ENCODE assay signal across 17 mouse cellular contexts in the genomic region with DNA sequence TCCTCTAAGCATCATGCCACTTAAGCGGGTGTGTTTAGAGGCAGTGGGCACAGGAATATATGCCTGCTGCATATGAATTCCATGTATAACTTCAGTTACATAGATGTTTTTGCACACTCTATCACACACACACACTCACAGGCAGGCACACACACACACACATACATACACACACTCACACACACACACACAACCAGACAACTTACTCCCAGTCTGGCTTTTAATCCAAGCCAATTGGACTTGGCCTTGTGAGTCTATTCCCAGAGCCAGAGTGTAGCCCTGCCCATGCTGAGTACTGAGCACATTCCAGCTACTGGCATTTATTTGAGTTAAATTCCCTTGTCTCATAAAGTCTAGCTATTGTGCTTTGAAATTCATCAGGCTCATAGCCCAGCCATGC.
DNase-seq lines count a peak whose midpoint lies in the region; ATAC-seq and TF ChIP-seq lines count a peak whose summit lies in the region.
"Had no signal": no experiment of that assay in that cellular context is flagged by ENCODE, and none has a peak within 500 bp of the region (broad histone marks: within the 10 kb centered on the region; RNA-seq: fewer than 3 reads in every experiment).

No protein-coding gene starts in this region.

- H3K27ac ChIP-seq in neural tube, embryonic 11.5 days (ENCODE audit: low read depth, low read length): no peak overlapping the region
- H3K27ac ChIP-seq in hindbrain, postnatal 0 days: peak overlapping the region; percentile 4; the same call in 1 of the 2 replicates
- peak overlapping the region; percentile 68 for H3K27ac ChIP-seq in neural tube, embryonic 15.5 days (replicated peaks)
- no peak overlapping the region for H3K27ac ChIP-seq in heart, embryonic 10.5 days

- no peak overlapping the region for H3K4me3 ChIP-seq in neural tube, embryonic 11.5 days (ENCODE audit: low read depth, low read length)
- H3K4me3 ChIP-seq in hindbrain, postnatal 0 days (ENCODE audit: low read length): no peak overlapping the region
- no peak overlapping the region for H3K4me3 ChIP-seq in neural tube, embryonic 15.5 days (replicated peaks)
- no peak overlapping the region for H3K4me3 ChIP-seq in heart, embryonic 10.5 days

- H3K4me1 ChIP-seq in neural tube, embryonic 11.5 days (ENCODE audit: control insufficient read depth, insufficient read depth, low read length): peaks cover 8% of the 10 kb centered on the region; the same call in 1 of the 2 replicates
- peaks cover 12% of the 10 kb centered on the region for H3K4me1 ChIP-seq in hindbrain, postnatal 0 days (ENCODE audit: insufficient read depth, low read length)
- H3K4me1 ChIP-seq in neural tube, embryonic 15.5 days: peaks cover 28% of the 10 kb centered on the region
- H3K4me1 ChIP-seq in heart, embryonic 10.5 days: no peaks in the 10 kb centered on the region

- no peak for TF ChIP-seq CTCF in hindbrain, postnatal 0 days (IDR thresholded peaks at IDR 0.05; ENCODE audit: low read depth)

- no peaks in the 10 kb centered on the region for H3K9me3 ChIP-seq in neural tube, embryonic 11.5 days (ENCODE audit: control insufficient read depth, low read length)
- no peaks in the 10 kb centered on the region for H3K9me3 ChIP-seq in hindbrain, postnatal 0 days (ENCODE audit: low read length)
- H3K9me3 ChIP-seq in neural tube, embryonic 15.5 days (replicated peaks): no peaks in the 10 kb centered on the region
- H3K9me3 ChIP-seq in heart, embryonic 10.5 days: no peaks in the 10 kb centered on the region

- ATAC-seq in neural tube, embryonic 11.5 days (ENCODE audit: insufficient read depth, low FRiP score, low TSS enrichment): 0 out of 2 replicates have a peak, but pooled peaks have one; percentile 1
- peak; percentile 68; the same call in 1 of the 2 replicates for ATAC-seq in hindbrain, postnatal 0 days
- ATAC-seq in neural tube, embryonic 15.5 days (ENCODE audit: low FRiP score): peak; percentile 72
- ATAC-seq: inflammation-experienced regulatory T-cells, adult 6 months had no signal

- H3K4me2 ChIP-seq in neural tube, embryonic 11.5 days (ENCODE audit: low read depth): no peak overlapping the region
- no peak overlapping the region for H3K4me2 ChIP-seq in hindbrain, postnatal 0 days (ENCODE audit: low read depth, low read length)
- no peak overlapping the region for H3K4me2 ChIP-seq in neural tube, embryonic 15.5 days
- H3K4me2 ChIP-seq: liver, embryonic 11.5 days had no signal

- WGBS in neural tube, embryonic 11.5 days: 76% methylated on average over 1 of the region's 1 CpGs
- 32% methylated on average over 1 of the region's 1 CpGs for WGBS in hindbrain, postnatal 0 days
- 33% methylated on average over 1 of the region's 1 CpGs for WGBS in neural tube, embryonic 15.5 days
- WGBS in heart, embryonic 10.5 days: 90% methylated on average over 1 of the region's 1 CpGs

- H3K36me3 ChIP-seq in neural tube, embryonic 11.5 days (ENCODE audit: control insufficient read depth, insufficient read depth, low read length): no peaks in the 10 kb centered on the region
- H3K36me3 ChIP-seq in hindbrain, postnatal 0 days (ENCODE audit: insufficient read depth, low read length): no peaks in the 10 kb centered on the region
- no peaks in the 10 kb centered on the region for H3K36me3 ChIP-seq in neural tube, embryonic 15.5 days
- no peaks in the 10 kb centered on the region for H3K36me3 ChIP-seq in heart, embryonic 10.5 days

- no peaks in the 10 kb centered on the region for H3K27me3 ChIP-seq in neural tube, embryonic 11.5 days (ENCODE audit: control insufficient read depth, insufficient read depth, low read length)
- H3K27me3 ChIP-seq in hindbrain, postnatal 0 days (ENCODE audit: insufficient read depth, low read length): no peaks in the 10 kb centered on the region
- H3K27me3 ChIP-seq in neural tube, embryonic 15.5 days (replicated peaks): no peaks in the 10 kb centered on the region
- H3K27me3 ChIP-seq in heart, embryonic 10.5 days (ENCODE audit: insufficient read depth, poor library complexity, severe bottlenecking): no peaks in the 10 kb centered on the region
- H3K27me3 ChIP-seq: CH12.LX had no signal

- peak; percentile 31 to 52 for DNase-seq in cerebellum, postnatal 14 days
- DNase-seq in cerebellum, adult 11-12 months: no peak
- no peak for DNase-seq in neural tube, embryonic 11.5 days (ENCODE audit: low spot score)
- no peak for DNase-seq in neural tube, embryonic 10.5 days (ENCODE audit: extremely low spot score, low spot score)
- peak; percentile 57 for DNase-seq in hindbrain, postnatal 0 days (ENCODE audit: low spot score)
- no peak for DNase-seq in heart, adult 11 months
- DNase-seq in heart, embryonic 10.5 days (ENCODE audit: low spot score): no peak
- DNase-seq: adrenal gland, adult 2 months; gastrocnemius, postnatal 14 days; kidney, adult 9 months; kidney, postnatal 36 days; lung, adult 2 months; lung, postnatal 36 days had no signal

- no peak overlapping the region for H3K9ac ChIP-seq in neural tube, embryonic 11.5 days (ENCODE audit: low read length)
- H3K9ac ChIP-seq in hindbrain, postnatal 0 days (replicated peaks; ENCODE audit: low read length): no peak overlapping the region
- no peak overlapping the region for H3K9ac ChIP-seq in neural tube, embryonic 15.5 days (replicated peaks)

Comparison
In these comparisons a context has a peak if more than half of its experiments do, and no peak if none do; other contexts are left out.
1. DNase-seq: peak in cerebellum, postnatal 14 days (2 of 2) and hindbrain, postnatal 0 days (single experiment); none in cerebellum, adult 11-12 months (single experiment), neural tube, embryonic 11.5 days (single experiment), neural tube, embryonic 10.5 days (single experiment), heart, adult 11 months (single experiment) and heart, embryonic 10.5 days (single experiment).
2. H3K27ac ChIP-seq: peak in hindbrain, postnatal 0 days (single experiment) and neural tube, embryonic 15.5 days (single experiment); none in neural tube, embryonic 11.5 days (single experiment) and heart, embryonic 10.5 days (single experiment).
3. ATAC-seq: peak in every context shown above with its lines; median percentile 72 in neural tube, embryonic 15.5 days; 68 in hindbrain, postnatal 0 days; 1 in neural tube, embryonic 11.5 days.